Mouse (Mus musculus): ENCODE results near the gene Gatad2b.
A peak's percentile ranks its signal among the peaks of the same experiment; 100 is the strongest.
"Not testable (repeated sequence)": the region's sequence is repeated elsewhere in the genome, so short reads cannot be mapped to it uniquely, and the experiment has no call there.

The Gatad2b gene

DNA sequence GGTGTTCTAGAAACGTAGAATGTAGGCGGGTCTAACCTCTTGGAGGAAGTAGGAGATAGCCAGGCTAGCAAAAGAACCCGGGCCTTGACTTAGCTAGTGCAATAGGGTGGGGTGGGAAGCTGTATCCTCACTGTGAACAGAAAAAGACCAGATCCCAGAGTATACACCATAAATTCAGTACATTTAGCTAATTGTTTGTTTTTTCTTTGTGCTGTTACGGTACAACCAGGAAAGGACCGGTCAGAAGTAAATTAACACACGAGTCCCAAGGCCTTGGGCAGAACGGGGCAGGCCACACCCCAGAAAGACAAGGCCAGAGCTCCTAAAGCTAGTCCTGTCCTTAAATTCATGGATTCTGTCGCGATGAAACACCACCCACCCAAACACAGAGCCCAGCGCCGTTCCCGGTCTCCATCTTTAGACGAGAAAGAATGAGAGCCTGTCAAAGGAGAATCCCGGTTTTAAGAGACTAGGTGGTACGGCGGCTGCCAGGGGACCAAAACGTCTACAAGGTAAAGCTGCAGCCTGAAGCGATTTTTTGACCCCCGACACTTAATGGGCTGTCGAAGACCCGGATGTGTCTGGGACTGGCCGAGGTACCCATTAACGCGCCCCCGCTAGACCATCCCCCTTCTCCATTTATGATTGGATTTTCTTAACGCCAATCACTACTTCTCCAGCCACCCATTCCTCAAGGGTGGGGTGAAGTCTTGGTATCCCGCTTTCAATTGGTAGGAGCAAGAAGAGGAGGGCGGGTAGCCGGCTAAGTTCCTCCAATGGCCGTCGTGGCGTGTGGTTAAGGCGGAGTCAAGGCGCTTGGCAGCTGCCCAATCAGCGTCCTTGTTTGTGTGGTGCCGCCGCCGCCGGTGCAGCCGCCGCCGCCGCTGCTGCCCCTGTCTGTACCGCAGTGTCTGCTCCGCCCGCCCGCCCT, at the start of gene Gatad2b:
Gene Gatad2b, plus strand, starts transcription at position 834 of the 931 bp plus-strand sequence.
- peak; percentile 97 to 98 for DNase-seq (ENCODE audit: low spot score in 2 of 2)

- no peak for DNase-seq (ENCODE audit: low spot score in 2 of 2)
These were observed 47.6 kb upstream of the Gatad2b start for GRCm38 (mm10) chr3:90245406-90245805.

- no peak for DNase-seq (ENCODE audit: low spot score in 2 of 2)
These were observed 45.4 kb upstream of the Gatad2b start for GRCm38 (mm10) chr3:90247630-90247959.

- DNase-seq (ENCODE audit: low spot score in 2 of 2) = peak; percentile 89 to 90
These were observed 44.8 kb upstream of the Gatad2b start, which contains the start of gene Slc39a1 for GRCm38 (mm10) chr3:90247960-90248745. Gene Slc39a1 (plus strand): TSS chr3:90248172.

GRCm38 (mm10) chr3:90248746-90249100, 44.3 kb upstream of the Gatad2b start:
- DNase-seq (ENCODE audit: low spot score in 2 of 2) = peak in 1 of 2 experiments; percentile 28

- no peak for DNase-seq (ENCODE audit: low spot score in 2 of 2)
These were observed 42.2 kb upstream of the Gatad2b start for GRCm38 (mm10) chr3:90250791-90251190.

GRCm38 (mm10) chr3:90251731-90252226, 41.2 kb upstream of the Gatad2b start:
- DNase-seq (ENCODE audit: low spot score in 2 of 2) = not testable (repeated sequence)

- not testable (repeated sequence) for DNase-seq (ENCODE audit: low spot score in 2 of 2)
These were observed 40.3 kb upstream of the Gatad2b start for GRCm38 (mm10) chr3:90252659-90253058.

DNA sequence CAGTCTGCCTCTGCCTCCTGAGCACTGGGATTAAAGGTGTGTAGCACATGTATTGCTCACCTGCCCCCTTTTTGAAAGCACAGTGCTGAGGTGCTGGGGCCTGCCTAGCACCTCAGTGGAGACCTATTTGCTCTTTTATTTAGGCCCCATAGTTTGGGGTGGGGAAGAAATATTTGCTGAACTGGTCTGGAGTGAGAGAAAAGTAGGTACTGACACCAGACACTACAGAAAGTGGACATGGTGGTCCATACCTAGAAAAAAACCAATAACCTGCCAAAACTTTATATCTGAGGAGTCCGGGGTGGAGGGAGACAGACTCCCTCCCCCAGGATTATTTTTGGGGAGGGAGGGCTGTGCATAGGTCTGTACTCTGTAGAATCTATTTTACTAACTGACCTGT, 39.8 kb upstream of the Gatad2b start:
- DNase-seq (ENCODE audit: low spot score in 2 of 2) = not testable (repeated sequence)

DNA sequence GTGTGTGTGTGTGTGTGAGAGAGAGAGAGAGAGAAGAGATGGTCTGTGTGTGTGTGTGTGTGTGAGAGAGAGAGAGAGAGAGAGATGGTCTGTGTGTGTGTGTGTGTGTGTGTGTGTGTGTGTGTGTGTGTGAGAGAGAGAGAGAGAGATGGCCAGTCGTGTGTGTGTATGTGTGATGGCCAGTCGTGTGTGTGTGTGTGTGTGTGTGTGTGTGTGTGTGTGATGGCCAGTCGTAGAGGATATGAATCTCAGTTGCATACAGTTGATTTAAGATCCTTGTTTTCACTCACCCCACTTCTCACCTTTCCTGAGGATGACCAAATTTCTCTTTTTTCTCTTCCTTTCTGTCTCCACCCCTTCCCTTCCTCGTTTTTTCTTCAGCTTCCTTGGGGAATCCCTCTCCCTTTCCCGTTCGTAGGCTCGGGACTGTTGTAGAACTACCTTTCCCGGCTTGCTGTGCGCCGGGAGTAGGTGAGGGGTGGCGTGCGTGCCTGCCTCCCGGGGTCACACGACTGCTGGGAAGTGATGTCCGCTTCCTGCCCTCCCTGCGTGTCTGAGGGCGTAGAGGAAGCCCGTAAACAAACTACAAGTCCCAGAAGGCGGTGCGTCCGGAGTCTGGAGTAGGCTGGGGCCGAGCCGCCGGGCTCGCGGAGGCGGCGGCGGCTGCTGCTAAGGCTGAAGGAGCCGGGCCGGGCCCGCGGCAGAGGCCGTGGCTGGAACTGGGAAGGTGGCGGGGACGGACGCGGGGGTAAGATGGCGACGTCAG, 39.1 kb upstream of the Gatad2b start, which contains the start of gene Crtc2:
Gene Crtc2, plus strand, starts transcription at position 511 of the 766 bp plus-strand sequence.
- DNase-seq (ENCODE audit: low spot score in 2 of 2) = peak; percentile 93 to 94

DNA sequence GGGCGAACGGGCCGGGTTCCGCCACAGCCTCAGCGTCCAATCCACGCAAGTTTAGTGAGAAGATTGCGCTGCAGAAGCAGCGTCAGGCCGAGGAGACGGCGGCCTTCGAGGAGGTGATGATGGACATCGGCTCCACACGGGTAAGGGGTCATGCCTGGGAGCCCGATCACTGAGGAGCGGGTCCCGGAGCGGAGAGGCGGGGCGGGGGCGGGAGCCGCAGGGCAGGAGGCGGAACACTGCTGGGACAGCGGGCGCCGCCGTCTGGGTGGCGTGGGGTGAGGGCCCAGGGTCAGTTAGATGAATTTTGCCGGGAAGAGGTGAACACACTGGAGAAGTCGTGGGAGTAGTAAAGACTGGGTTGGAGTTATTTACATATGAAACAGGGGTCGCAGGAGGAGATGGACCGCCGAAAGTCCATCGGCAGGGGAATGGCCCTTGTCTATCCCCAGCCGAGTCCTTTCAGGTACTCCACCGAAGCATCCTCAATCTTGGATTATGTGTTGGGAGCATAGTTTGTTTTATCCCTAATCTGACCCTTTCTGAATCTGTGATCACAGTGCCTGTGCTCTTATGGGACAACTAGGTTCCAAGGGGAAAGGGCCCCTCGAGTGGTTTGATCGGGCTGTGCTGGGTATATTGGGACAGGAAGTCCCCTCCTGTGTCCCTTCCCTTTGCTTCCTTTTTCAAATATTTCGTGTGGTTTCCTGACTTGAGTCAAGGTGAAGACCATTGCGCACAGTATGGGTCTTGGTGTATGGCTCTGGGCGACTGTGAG, 38.4 kb upstream of the Gatad2b start:
- no peak for DNase-seq (ENCODE audit: low spot score in 2 of 2)

DNA sequence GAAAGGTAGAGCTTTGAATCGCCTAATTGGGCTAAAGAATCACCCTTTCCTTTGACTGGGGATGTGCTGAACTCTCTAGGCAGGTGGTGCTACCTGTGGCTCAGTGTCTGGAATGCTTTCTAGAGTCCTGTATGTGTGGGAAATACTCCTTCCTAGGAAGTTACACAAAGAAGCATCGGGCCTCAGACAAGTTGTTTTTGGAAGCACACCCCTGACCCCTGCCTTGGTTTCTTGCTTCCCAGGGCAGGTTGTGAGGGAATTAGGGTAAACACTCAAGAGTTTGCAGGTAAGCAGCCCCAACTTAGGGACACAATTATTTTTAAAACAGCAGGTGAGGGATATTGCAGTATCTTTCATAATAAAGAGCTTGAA, 37.8 kb upstream of the Gatad2b start:
- no peak for DNase-seq (ENCODE audit: low spot score in 2 of 2)

DNA sequence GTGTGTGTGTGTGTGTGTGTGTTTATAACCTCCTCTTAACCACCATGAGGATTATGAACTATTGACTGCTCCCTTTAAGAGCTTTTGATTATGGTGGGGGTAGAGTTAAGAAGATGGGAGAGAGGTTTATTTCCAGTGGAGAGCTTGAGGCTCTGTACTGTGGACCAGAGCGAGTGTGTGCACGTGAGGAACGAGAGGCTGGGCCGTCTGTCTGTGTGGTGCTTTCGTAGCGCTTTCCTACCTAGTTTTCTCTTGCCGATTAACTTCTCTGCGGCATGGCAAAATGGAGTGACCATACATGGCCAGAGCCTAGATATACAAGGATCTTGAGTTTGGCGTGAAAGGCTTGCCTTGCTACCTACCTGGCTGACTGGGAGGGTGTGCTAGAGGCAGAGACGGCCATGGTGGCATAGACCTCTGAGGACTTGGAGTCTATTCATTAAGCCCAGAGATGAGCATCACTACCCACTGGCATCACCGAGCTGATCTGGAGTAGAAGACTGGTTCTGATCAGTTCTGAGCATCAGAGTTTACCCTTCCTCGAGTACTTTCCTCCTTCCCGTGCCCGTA, 37.1 kb upstream of the Gatad2b start:
- DNase-seq (ENCODE audit: low spot score in 2 of 2) = no peak

DNA sequence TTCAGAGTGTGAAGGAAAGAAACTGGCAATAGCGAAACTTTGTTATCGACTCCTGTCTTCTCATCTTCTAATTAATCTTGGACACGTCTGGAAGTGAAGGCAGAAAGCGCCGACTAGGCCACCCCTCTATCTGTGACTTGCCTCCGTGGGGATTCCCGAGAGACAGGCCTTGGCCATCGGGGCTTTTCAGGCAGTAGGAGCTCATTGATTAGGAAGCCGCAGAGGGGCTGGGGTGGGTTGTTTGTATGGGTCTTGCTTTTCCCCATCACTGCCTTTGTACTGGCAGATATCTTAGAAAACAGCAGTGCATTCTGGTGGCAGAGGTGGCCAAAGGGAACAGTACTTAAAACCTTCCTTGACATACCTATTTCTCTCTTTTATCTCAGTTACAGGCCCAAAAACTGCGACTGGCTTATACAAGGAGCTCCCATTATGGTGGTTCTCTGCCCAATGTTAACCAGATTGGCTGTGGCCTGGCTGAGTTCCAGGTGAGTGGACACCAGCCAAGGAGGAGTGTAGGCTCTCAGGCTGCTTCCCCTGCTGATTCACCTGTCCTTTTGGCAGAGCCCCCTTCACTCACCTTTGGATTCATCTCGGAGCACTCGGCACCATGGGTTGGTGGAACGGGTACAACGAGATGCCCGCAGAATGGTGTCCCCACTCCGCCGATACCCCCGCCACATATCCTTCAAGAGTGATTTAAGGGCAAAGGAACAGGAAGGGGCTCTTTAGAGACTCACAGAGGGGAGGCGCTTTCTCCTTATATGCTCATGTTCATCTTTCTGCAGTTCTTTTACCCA, 36.0 kb upstream of the Gatad2b start:
- DNase-seq (ENCODE audit: low spot score in 2 of 2) = no peak

DNA sequence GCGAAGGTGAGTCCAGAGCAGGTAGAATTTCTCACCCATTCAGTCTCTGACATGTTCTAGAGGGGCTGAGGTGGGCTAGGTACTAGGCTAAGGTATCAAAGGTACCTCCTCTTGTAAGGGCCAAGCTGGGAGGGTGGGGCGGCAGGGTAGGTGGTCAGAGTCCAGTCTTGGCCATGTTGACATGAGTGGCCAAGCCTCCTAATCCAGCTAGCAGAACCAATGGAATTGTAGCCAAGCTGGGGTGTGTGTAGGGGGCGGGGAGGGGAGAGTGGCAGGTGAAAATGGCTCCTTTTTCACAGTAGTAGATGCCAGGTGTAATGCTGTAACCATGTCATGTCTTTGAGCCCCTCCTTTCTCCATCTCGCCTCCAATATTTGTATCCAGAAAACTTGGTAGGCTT, 34.5 kb upstream of the Gatad2b start:
- no peak for DNase-seq (ENCODE audit: low spot score in 2 of 2)

GRCm38 (mm10) chr3:90263121-90263771, 29.7 kb upstream of the Gatad2b start:
- no peak for DNase-seq (ENCODE audit: low spot score in 2 of 2)

DNA sequence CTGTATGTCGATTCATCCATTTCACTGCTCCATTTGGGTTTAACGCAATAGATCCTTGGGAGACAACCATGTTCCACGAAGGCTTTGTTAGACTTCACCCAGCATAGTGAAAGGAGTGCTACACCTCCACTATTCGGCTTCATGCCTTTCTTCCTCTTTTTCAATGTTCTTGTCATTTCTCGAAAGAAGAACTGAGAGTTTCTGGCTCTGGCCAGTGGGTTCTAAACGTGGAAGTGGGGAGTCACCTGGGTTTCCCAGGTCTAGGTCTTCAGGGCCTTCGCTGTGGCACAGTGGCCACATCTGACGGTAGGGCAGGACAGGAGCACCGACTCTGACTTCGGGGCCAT, 28.3 kb upstream of the Gatad2b start:
- no peak for DNase-seq (ENCODE audit: low spot score in 2 of 2)

DNA sequence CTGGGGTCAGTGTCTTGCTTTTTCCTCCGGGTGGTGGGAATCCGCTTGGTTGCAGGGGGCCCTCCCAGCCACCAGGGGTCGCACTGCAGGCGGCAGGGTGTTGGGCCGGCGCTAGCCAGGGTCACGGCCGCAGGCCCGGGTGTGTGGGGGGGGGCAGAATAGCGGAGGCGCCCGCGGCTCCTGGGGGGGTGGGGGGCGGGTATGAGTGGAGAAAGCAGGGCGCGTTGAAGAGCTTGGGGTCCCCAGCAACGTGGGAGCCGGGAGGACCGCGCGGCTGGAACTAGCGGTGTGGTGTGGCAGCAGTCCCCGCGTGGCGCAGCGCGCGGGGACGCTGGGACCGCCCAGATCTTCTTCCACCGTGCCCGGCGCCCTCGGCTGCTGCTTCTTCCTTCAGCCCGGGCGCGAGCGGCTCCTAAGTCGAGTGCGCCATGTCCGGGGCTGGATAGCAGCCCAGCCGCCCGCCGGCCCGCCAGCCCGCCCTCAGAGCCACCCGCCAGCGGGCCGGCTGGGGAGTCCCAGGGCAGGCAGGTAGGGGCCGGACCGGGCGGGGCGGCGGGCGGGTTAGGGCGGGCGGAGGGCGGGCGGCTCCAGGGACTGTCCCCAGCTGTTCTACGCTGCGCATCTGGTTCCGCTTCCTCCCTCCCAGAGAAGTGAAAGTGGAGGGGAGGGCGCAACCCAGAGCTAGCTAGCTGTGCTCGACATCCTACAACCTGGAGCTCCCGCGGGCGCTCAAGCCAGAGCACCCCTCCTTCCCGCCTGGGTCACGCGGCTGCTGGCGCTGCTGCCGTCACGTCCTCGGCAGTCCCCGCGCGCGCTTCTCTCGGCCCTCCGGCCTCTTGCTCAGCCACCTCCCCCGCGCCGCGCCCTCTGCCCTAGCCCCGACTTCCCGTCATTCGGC, 27.7 kb upstream of the Gatad2b start, which contains the start of gene Dennd4b:
Gene Dennd4b, plus strand, starts transcription at position 152 of the 898 bp plus-strand sequence.
- DNase-seq (ENCODE audit: low spot score in 2 of 2) = peak; percentile 86 to 94
